Mouse (Mus musculus): Measurements from ENCODE around the gene Acad12. TPM values are rescaled to one million over a fixed set of nuclear protein-coding genes. Genes with fewer than 3 reads are reported as not detected.

Acad12 gene
- polyA plus RNA-seq, 1 experiment: 10.6 TPM

- peak; percentile 65 for DNase-seq (ENCODE audit: low spot score)
These were observed 34.8 kb downstream of the Acad12 start for GRCm38 (mm10) chr5:121583765-121584501.

GRCm38 (mm10) chr5:121581945-121582344 is 36.8 kb downstream of the Acad12 start:
- no peak for DNase-seq (ENCODE audit: low spot score)

- no peak for DNase-seq (ENCODE audit: low spot score)
These were observed 41.7 kb downstream of the Acad12 start for GRCm38 (mm10) chr5:121576927-121577488.

- no peak for DNase-seq (ENCODE audit: low spot score)
These were observed 42.9 kb downstream of the Acad12 start for GRCm38 (mm10) chr5:121575867-121576266.

GRCm38 (mm10) chr5:121574145-121574544 is 44.6 kb downstream of the Acad12 start:
- DNase-seq (ENCODE audit: low spot score): no peak

GRCm38 (mm10) chr5:121570787-121571186 is 48.0 kb downstream of the Acad12 start:
- no peak for DNase-seq (ENCODE audit: low spot score)

- DNase-seq (ENCODE audit: low spot score): no peak
These were observed 48.8 kb downstream of the Acad12 start for GRCm38 (mm10) chr5:121569881-121570420.

GRCm38 (mm10) chr5:121566035-121566681 is 52.6 kb downstream of the Acad12 start:
- DNase-seq (ENCODE audit: low spot score): no peak

- peak; percentile 65 for DNase-seq (ENCODE audit: low spot score)
These were observed 54.3 kb downstream of the Acad12 start for GRCm38 (mm10) chr5:121564468-121564895.

GRCm38 (mm10) chr5:121562436-121562835 is 56.3 kb downstream of the Acad12 start:
- no peak for DNase-seq (ENCODE audit: low spot score)

GRCm38 (mm10) chr5:121549196-121549595 is 69.5 kb downstream of the Acad12 start:
- DNase-seq (ENCODE audit: low spot score): no peak

GRCm38 (mm10) chr5:121547084-121547483 is 71.7 kb downstream of the Acad12 start:
- DNase-seq (ENCODE audit: low spot score): no peak

Other genes with a start within 250 kb of the Acad12 start
- gene Trafd1, start 233.3 kb downstream of the Acad12 start, polyA plus RNA-seq (2012; rRNA removed): 106 and 115 TPM in 2 replicates
- gene Naa25, start 221.0 kb downstream of the Acad12 start, polyA plus RNA-seq (2012; rRNA removed): 15.8 and 17.2 TPM in 2 replicates
- 1.4 and 2.4 TPM in 2 replicates for gene Tmem116, start 167.0 kb downstream of the Acad12 start, polyA plus RNA-seq (2012; rRNA removed)
- 96.2 and 97.4 TPM in 2 replicates for gene Erp29, start 166.4 kb downstream of the Acad12 start, polyA plus RNA-seq (2012; rRNA removed)
- gene Adam1b, start 115.5 kb downstream of the Acad12 start, polyA plus RNA-seq (2012; rRNA removed): not detected in 2 replicates
- 9.4 and 12.0 TPM in 2 replicates for gene Adam1a, start 73.5 kb downstream of the Acad12 start, polyA plus RNA-seq (2012; rRNA removed)
- 0.34 TPM in 1 of 2 replicates, not detected in the other for gene Gm42878, start 73.5 kb downstream of the Acad12 start, polyA plus RNA-seq (2012; rRNA removed)
- 79.3 and 93.5 TPM in 2 replicates for gene Mapkapk5, start 73.0 kb downstream of the Acad12 start, polyA plus RNA-seq (2012; rRNA removed)
- gene Aldh2, start 25.1 kb downstream of the Acad12 start, polyA plus RNA-seq (2012; rRNA removed): 663 and 712 TPM in 2 replicates
- gene Acad10, start 41.6 kb upstream of the Acad12 start, polyA plus RNA-seq (2012; rRNA removed): 9.6 and 10.3 TPM in 2 replicates
- gene Brap, start 41.6 kb upstream of the Acad12 start, polyA plus RNA-seq (2012; rRNA removed): 34.7 and 37.1 TPM in 2 replicates
- 60.6 and 85.3 TPM in 2 replicates for gene Atxn2, start 92.4 kb upstream of the Acad12 start, polyA plus RNA-seq (2012; rRNA removed)
- gene Sh2b3, start 218.7 kb upstream of the Acad12 start, polyA plus RNA-seq (2012; rRNA removed): 22.2 and 25.8 TPM in 2 replicates
- 11.3 and 12.2 TPM in 2 replicates for gene Pheta1, start 230.0 kb upstream of the Acad12 start, polyA plus RNA-seq (2012; rRNA removed)

Data from urinary bladder, adult 2 months (tissue).